Mouse (Mus musculus) embryonic stem cell, embryonic (primary cell): ENCODE data around the gene Taz.

Experiments used
- CTCF ChIA-PET, 4 experiments: fragments of 300-600 bp in 2 of 4; fragments of 350-600 bp in 2 of 4; sonication (Branson Sonifier 250); formaldehyde crosslinking; loops; one replicate each; lab custom pipeline; 2022; ENCODE audit warnings: inconsistent platforms in 2 of 4; lab: Charles Lee
- POLR2A ChIA-PET, 4 experiments: fragments of 300-600 bp in 2 of 4; fragments of 350-600 bp in 2 of 4; sonication (Branson Sonifier 250); formaldehyde crosslinking; loops; one replicate each; lab custom pipeline; 2022; ENCODE audit warnings: antibody characterized with exemption in 4 of 4, inconsistent platforms in 1 of 4; lab: Charles Lee

Gene Taz

DNA sequence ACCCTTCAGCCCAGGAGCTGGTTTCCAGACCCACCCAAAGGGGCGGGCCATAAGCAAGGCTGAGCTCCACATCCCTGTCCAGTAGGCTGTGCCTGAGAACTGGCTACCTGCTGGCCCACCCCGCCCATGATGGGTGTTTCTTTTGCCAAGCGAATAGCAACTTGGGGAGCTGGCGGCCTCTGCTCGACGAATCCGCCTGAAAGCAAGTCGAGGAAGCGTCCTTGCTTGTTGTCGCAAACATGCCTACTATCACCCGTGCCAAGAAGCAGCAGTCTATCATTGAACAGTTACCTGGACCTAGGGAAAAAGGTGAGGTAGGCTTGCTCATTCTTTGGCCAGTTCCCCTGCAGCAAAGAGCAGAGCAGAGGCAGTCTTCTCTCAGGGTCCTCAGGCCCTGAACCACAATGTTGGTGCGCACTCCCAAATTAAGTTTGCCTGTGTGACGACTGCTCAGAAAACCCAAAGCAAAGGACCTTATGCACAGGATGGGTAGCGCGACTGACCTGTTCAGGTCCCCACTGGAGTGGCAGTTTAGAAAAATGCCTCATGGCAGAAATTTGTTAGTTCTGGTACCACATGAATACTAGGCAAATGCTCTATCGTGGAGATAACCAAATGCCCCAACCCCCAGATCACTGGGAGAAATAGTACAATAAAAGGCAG, at the start of gene Taz, which contains the start of gene Dnase1l1:
Gene Taz, plus strand, starts transcription at position 181 of the 663 bp plus-strand sequence.
Gene Dnase1l1, minus strand, starts transcription at position 606 of the 663 bp plus-strand sequence.
- CTCF ChIA-PET = interaction anchor here (0.6 to 1.5 kb wide), 5 partner anchors 22 to 111 kb away, joined by 3 to 5 read pairs (median 4); partner anchors contain the start of genes Flna (in 1 of the 4) and Gdi1 (in 1 of the 4)
- POLR2A ChIA-PET = interaction anchor here (0.6 to 13.0 kb wide), 47 partner anchors 8 to 849 kb away, joined by 3 to 306 read pairs (median 5); partner anchors contain the start of genes Rpl10 (in 4 of the 4), Atp6ap1 (in 3 of the 4), Emd (in 3 of the 4) and Flna (in 3 of the 4)

DNA sequence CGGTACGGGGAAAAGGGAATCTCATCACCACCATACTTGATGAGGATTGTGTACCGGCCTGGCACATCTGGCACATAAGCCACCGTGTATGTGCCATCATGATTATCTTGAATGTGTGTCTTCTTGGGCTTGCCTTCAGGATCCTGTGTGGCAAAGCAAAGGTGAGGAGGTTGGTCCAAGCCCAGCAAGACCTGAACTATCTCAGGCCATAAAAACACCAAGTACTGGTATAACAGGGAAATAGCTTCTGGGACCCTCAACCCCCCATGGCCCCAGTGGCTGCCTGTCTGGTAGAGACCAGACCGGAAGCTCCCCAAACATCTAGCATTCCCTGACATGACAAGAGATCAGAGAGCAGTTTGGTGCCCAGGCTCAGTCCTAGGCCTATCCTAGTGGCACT, 48.5 kb upstream of the Taz start:
- POLR2A ChIA-PET = interaction anchor here (0.5 to 3.9 kb wide), 10 partner anchors 10 to 877 kb away, joined by 3 to 13 read pairs (median 4); partner anchors contain the start of gene Rpl10 (in 1 of the 4)
- CTCF ChIA-PET = interaction anchor here in 1 of 4 experiments (0.5 to 1.1 kb wide), 3 partner anchors 8 to 313 kb away, joined by 3 to 5 read pairs (median 3); no protein-coding TSS in a partner anchor

DNA sequence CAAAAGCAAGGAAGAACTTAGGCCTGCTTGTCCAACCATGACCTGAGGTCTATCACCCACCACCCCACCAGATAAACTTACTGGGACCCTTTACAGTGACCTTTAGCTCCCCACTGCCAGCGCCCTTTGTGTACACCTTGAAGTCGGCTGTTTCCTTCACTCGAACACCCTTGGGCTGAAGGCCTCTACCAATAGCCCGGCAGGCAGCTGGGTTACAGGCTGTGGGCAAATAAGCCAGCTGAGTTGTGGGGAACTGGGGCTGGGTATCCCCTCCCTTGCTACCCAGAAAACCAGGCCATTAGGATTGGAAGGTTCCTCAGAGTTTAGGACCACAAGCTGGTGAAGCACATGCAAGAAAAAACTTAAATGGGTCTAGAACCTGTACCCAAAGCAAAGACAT, 41.4 kb upstream of the Taz start:
- ChIA-PET CTCF (no interaction called here), POLR2A (interaction anchor here (0.6 to 1.5 kb wide), 6 partner anchors 8 to 189 kb away, joined by 3 to 4 read pairs (median 3); partner anchors contain the start of genes Rpl10 (in 2 of the 4), Fam50a (in 1 of the 4) and G6pdx (in 1 of the 4))

DNA sequence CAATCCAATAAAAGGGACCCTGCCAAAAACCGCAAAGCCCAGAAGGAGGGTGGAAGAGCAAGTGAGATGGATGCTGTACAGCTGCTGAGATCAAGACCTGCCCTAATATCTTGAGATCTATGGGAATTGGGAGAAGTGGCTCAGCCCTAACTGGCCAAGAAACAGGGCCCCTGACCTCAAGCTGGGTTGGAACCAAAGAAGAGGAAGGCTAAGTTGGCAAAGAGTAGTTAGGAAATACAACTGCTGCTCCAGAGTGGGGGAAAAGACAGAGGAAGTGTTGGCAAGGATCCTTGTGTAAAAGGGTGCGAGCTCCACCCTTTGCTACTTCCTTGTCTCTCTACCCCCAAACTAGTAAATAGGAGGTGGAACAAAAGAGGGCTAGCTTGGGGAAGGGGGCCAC, 38.3 kb upstream of the Taz start:
- ChIA-PET CTCF (no interaction called here), POLR2A (interaction anchor here in 2 of 4 experiments (1.0 to 4.8 kb wide), 8 partner anchors 11 to 221 kb away, joined by 3 to 68 read pairs (median 4); partner anchors contain the start of genes Rpl10 (in 2 of the 2), Emd (in 1 of the 2), G6pdx (in 1 of the 2) and Taz (in 1 of the 2))

DNA sequence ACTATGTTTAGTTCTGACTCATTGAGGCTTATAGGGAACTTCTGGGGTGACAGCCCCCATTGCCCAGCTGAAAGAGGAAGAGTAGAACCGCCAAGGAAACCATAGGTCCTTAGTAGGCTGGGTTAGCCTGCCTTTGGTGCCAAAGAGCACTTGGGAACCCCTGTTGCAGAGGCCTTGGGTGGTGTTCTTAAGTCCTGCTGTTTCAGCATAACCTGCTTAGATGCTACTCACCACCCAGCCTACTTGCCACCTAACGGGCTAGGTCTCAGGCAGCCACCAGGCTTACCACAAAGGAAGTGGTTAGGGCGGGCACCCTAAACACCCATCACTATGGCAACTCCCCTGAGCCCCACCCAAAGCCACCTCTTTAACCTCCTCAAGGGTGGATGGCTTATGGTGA, 37.9 kb upstream of the Taz start:
- POLR2A ChIA-PET = interaction anchor here in 2 of 4 experiments (1.0 to 5.0 kb wide), 16 partner anchors 10 to 313 kb away, joined by 3 to 97 read pairs (median 7); partner anchors contain the start of genes Rpl10 (in 2 of the 2), Emd (in 1 of the 2), G6pdx (in 1 of the 2) and Renbp (in 1 of the 2)
- CTCF ChIA-PET = no interaction called here

DNA sequence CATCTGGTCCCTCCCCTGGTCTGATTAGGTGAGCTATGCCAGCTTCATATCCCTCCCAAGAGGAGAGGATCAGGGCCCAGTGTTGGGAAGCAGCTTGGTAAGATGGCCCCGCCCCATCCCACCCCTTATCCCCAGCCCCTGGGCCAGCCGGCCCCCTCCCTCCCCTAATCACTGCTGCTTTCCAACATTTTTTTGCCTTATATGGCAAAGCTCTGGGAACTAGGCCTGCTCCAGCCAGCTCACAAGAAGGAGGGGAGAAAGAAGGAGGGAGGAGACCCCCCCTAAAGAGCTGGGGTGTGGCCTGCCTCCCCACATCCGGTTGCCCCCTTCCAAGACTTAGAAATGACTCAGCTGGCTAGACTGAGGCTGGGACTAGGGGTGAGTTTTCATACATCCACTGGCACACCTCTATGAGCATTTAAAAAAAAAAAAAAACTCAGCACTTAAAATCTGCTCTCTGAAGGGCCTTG, 37.1 kb upstream of the Taz start:
- CTCF ChIA-PET = interaction anchor here in 1 of 4 experiments (0.7 to 3.3 kb wide), 2 partner anchors 169 to 184 kb away, joined by 3 to 12 read pairs; partner anchors contain the start of gene G6pdx
- POLR2A ChIA-PET = interaction anchor here (0.6 to 5.0 kb wide), 31 partner anchors 10 to 529 kb away, joined by 3 to 128 read pairs (median 10); partner anchors contain the start of genes Emd (in 3 of the 4), G6pdx (in 3 of the 4), Rpl10 (in 3 of the 4) and Fam3a (in 2 of the 4)

DNA sequence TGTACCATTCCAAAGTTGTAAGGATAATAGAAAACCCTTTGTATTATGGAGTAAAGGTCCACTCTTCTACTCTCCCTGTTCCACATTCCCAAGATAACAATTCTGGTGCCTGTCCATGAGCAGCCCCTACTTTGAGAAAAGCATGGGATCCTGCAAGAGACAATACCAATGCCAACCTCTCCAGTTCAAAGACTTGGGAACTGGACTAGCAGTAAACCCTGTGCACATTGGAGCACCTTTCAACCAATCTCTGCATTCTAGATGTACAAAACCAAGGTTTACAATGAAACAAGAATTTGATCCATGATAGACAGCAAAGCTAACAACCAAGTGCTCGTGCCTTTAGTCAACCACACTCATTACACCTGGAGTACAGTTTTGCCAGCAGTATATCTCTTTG, 36.6 kb upstream of the Taz start:
- ChIA-PET POLR2A (interaction anchor here (0.6 to 5.0 kb wide), 53 partner anchors 8 to 573 kb away, joined by 3 to 128 read pairs (median 8); partner anchors contain the start of genes Rpl10 (in 4 of the 4), Emd (in 3 of the 4), G6pdx (in 3 of the 4) and Dnase1l1 (in 2 of the 4)), CTCF (interaction anchor here in 1 of 4 experiments (1.6 to 3.3 kb wide), 2 partner anchors 9 to 168 kb away, joined by 6 to 12 read pairs; partner anchors contain the start of gene Emd)

DNA sequence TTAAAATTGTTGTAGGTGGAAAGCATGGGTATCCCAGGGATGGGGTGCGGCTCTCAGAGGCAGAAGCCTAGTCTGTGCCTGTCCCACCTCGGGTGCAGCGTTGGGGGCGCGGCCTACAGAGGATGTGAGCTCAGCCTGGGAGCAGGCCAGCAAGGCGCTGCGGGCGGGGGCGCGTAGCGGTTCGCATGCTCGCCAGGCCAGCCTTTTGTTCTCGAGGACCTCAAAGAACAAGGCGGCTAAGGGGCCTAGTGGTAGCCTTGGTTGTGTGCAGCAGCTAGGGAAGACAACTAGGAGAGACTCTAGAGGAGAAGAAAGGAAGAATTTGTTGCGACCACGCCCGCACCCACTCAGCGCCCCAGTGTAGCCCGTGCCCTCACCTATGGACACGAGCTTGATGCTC, 36.0 kb upstream of the Taz start:
- POLR2A ChIA-PET = interaction anchor here (0.6 to 5.0 kb wide), 82 partner anchors 9 to 1192 kb away, joined by 3 to 128 read pairs (median 6); partner anchors contain the start of genes Emd (in 4 of the 4), Rpl10 (in 4 of the 4), Fam3a (in 3 of the 4) and G6pdx (in 3 of the 4)
- CTCF ChIA-PET = interaction anchor here in 3 of 4 experiments (0.6 to 3.3 kb wide), 4 partner anchors 9 to 192 kb away, joined by 3 to 12 read pairs (median 4); partner anchors contain the start of gene Emd (in 1 of the 3)

DNA sequence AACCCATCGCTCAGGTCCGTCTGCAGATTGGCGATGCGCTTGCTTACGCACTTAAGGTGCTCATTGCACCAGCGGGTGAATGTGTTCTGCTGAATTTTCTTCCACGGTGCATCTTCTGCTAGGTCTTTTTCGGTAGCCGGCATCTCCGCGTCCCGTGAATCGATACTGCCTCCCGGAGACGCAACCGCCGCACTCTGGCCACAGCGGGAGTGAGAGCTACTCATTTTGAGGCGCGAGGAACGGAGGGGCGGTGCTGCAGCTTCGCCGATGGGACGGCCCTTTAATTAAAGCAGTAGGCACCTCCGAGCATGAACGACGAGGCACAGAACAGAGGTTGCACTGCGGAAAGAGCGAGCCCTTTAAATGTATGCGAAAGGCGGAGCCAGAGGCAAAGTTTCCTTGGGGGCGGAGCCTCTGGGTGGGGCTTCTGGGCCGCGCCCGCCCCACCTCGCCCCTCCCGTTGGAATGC, 35.5 kb upstream of the Taz start:
- CTCF ChIA-PET = interaction anchor here in 3 of 4 experiments (0.5 to 3.3 kb wide), 5 partner anchors 8 to 1160 kb away, joined by 3 to 12 read pairs (median 3); partner anchors contain the start of gene Emd (in 1 of the 3)
- POLR2A ChIA-PET = interaction anchor here (0.6 to 5.0 kb wide), 85 partner anchors 8 to 1250 kb away, joined by 3 to 128 read pairs (median 5); partner anchors contain the start of genes Emd (in 4 of the 4), Rpl10 (in 4 of the 4), Fam3a (in 3 of the 4) and G6pdx (in 3 of the 4)

DNA sequence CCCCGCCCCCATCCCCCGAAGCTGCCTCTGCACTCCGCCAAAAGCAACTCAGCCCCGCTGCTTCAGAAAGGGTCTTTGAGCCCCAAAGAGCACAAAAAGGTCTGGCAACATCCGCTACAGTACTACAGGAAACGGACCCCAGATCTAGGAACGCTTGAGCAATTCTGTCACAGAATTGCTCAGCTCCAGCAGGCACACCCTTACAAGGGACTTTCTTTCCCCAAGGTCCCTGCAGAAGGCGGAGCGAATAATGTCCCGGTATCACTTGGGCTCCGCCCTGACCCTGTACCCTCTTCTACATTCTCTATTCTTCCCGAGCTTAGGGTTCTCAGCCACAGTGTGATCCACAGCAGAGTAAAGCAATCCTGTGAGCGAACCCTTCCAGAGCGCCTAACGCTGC, 35.0 kb upstream of the Taz start:
- ChIA-PET POLR2A (interaction anchor here (0.6 to 5.0 kb wide), 68 partner anchors 8 to 1250 kb away, joined by 3 to 128 read pairs (median 6); partner anchors contain the start of genes Emd (in 4 of the 4), Rpl10 (in 4 of the 4), Fam3a (in 3 of the 4) and G6pdx (in 3 of the 4)), CTCF (interaction anchor here in 2 of 4 experiments (0.5 to 3.3 kb wide), 4 partner anchors 8 to 1159 kb away, joined by 3 to 12 read pairs (median 5); partner anchors contain the start of gene Emd (in 1 of the 2))

DNA sequence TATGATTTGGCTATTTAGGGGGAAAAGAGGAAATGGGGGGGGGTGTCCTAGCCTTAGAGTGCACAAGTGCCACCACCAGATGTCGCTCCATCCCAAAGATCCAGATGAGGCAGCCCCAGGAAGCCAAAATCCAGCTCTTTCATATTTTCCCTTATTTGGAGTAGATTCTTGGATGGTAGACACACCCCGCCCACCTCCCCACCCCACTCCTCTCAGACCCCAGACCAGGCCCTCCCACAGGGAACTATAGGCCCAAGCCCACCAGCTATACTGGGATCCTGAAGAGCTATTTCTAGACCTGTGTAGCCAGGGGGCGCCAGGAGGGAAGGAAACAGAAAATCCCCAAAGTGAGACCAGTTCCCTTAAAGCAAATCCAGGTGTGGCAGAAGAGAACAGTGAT, 33.1 kb upstream of the Taz start:
- ChIA-PET POLR2A (interaction anchor here (0.6 to 5.0 kb wide), 58 partner anchors 9 to 481 kb away, joined by 3 to 92 read pairs (median 4); partner anchors contain the start of genes Rpl10 (in 3 of the 4), Atp6ap1 (in 2 of the 4), Dnase1l1 (in 2 of the 4) and Fam3a (in 2 of the 4)), CTCF (interaction anchor here (0.5 to 2.5 kb wide), 67 partner anchors 9 to 1702 kb away, joined by 3 to 54 read pairs (median 5); partner anchors contain the start of genes Ubl4a (in 3 of the 4), Fam50a (in 2 of the 4), G6pdx (in 2 of the 4) and Plxna3 (in 2 of the 4))

DNA sequence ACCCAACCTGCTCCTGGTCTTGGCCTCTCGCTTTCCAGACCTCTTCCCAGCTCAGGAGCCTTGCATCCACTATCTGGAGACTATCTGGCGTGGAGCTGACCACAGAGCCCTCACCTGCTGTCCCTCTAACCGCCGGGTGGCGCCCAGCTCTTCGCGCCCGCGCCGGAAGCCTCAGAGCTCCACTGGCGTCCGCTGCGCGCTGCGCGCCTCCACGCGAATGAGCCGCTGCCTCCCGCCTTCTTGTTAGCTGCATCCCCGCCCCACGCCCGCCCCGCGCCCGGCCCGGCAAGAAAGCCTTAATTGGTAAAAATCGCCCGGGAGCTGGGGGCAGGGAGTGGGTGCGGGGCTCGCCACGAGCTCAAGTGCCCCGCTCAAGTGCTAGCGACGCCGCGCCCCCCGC, 32.1 kb upstream of the Taz start, which contains the start of gene Flna:
Gene Flna, minus strand, starts transcription at position 206 of the 400 bp plus-strand sequence.
- ChIA-PET POLR2A (interaction anchor here (0.6 to 3.0 kb wide), 38 partner anchors 9 to 282 kb away, joined by 3 to 92 read pairs (median 5); partner anchors contain the start of genes Fam3a (in 3 of the 4), Ikbkg (in 3 of the 4), Rpl10 (in 3 of the 4) and Taz (in 3 of the 4)), CTCF (interaction anchor here (0.6 to 2.5 kb wide), 28 partner anchors 9 to 791 kb away, joined by 3 to 54 read pairs (median 6); partner anchors contain the start of genes Rpl10 (in 2 of the 4), Atp6ap1 (in 1 of the 4), Fam3a (in 1 of the 4) and Fam50a (in 1 of the 4))

DNA sequence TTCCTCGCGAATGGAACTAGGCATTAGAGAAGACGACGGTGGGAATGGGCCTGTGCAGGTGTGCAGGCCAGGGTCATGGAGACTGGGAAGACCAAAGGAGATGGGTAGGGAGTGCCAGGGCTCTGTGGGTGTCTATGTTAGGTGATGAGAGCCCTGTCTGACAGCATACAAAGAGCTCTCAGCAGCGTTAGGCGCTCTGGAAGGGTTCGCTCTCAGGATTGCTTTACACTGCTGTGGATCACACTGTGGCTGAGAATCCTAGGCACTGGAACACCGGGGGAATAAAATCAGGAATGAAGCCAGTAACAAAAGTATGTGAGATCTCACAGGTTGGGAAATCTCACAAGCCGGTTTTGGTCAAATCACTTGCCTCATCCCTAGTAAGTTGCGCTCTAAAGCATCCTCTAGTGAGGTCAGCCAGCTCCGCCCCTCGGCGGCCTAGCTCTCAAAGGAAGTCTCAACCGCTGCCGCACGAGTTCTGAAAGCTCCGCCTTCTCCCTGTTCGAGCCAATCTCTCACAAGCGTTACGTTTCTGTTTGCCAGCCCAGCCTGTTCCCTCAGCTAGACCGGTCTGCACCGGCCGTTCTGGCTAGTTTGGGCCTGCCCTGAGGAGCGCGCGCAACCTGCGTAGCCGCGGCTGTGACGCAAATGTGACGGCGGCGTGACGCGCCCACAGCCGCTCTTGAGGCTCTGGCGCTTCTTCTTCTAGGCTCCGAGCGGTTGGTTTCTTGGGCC, 27.4 kb upstream of the Taz start, which contains the start of gene Emd:
Gene Emd, plus strand, starts transcription at position 535 of the 735 bp plus-strand sequence.
- CTCF ChIA-PET = interaction anchor here in 1 of 4 experiments (1.0 kb wide), 2 partner anchors 8 to 139 kb away, joined by 3 to 6 read pairs; partner anchors contain the start of genes Fam3a and Ikbkg
- POLR2A ChIA-PET = interaction anchor here (0.6 to 10.4 kb wide), 43 partner anchors 8 to 891 kb away, joined by 3 to 273 read pairs (median 5); partner anchors contain the start of genes G6pdx (in 3 of the 4), Rpl10 (in 3 of the 4), Slc10a3 (in 3 of the 4) and Taz (in 3 of the 4)

DNA sequence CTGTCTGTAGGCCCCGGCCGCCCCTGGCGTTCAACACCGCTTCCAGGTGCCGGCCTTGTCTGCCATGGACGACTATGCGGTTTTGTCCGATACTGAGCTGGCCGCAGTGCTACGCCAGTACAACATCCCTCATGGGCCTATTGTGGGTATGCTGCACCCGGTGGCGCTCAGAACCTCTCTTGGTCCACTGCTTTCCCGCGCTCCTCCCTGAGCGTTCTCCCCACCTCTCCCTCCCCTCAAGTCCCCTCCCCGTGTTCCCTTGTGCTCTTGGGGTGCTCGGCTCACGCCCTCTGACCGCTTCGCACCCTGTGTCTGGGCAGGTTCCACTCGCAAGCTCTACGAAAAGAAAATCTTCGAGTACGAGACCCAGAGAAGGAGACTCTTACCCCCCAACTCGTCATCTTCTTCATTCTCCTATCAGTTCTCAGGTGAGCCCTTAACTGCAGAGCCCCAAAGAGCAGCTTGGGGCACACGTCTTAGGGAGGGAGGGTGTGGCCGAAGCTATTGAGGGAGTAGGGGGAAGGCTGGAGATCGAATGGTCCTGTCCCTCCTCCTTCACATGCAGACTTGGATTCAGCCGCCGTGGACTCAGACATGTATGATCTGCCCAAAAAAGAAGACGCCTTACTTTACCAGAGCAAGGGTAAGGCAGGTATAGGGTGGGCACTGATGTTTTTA, 26.7 kb upstream of the Taz start:
- POLR2A ChIA-PET = interaction anchor here (0.8 to 10.4 kb wide), 40 partner anchors 9 to 539 kb away, joined by 3 to 273 read pairs (median 6); partner anchors contain the start of genes Rpl10 (in 4 of the 4), G6pdx (in 3 of the 4), Taz (in 3 of the 4) and Fam50a (in 2 of the 4)

DNA sequence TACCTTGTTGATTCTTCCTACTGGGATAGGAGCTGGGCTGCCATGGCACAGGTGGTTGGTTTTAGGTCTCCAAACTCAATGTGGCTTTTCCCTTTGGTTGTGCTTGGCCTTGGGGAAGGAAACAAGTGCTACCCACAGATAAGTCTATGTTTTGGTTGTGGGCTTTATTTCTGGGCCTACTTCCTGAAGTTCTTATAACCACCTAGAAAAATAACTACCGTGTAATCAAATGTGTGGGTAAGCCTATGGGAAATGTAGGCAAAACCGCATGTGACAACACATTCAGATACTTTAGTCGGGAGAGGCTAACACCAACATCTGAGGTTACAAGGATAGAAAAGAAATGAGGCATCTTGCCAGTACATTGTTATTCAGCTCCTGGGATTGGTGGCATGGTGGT, 24.0 kb upstream of the Taz start:
- ChIA-PET CTCF (interaction anchor here in 2 of 4 experiments (0.5 to 2.4 kb wide), 3 partner anchors 9 to 320 kb away, joined by 3 to 10 read pairs (median 3); partner anchors contain the start of gene Flna (in 1 of the 2)), POLR2A (interaction anchor here in 3 of 4 experiments (1.0 to 10.4 kb wide), 8 partner anchors 9 to 115 kb away, joined by 3 to 273 read pairs (median 10); partner anchors contain the start of genes Rpl10 (in 3 of the 3), Gdi1 (in 1 of the 3), Slc10a3 (in 1 of the 3) and Ubl4a (in 1 of the 3))

More for the DNA sequence above, 26.7 kb upstream of the Taz start:
- CTCF ChIA-PET = interaction anchor here in 2 of 4 experiments (0.5 to 1.0 kb wide), 3 partner anchors 9 to 138 kb away, joined by 3 to 6 read pairs (median 3); partner anchors contain the start of genes Fam3a (in 1 of the 2) and Ikbkg (in 1 of the 2)
